Mouse (Mus musculus): Measurements from ENCODE around the gene Bcor.

Bcor gene

GRCm38 (mm10) chrX:12085949-12086348, 74.2 kb downstream of the Bcor start:
- DNase-seq, result no peak

GRCm38 (mm10) chrX:12085290-12085689, 74.9 kb downstream of the Bcor start:
- no peak for DNase-seq

GRCm38 (mm10) chrX:12084698-12085097, 75.5 kb downstream of the Bcor start:
- peak; percentile 58 to 62 for DNase-seq

- DNase-seq, result no peak
Observed at GRCm38 (mm10) chrX:12083631-12084030, 76.5 kb downstream of the Bcor start.

GRCm38 (mm10) chrX:12082736-12083135, 77.4 kb downstream of the Bcor start:
- peak; percentile 54 to 69 for DNase-seq

- no peak for DNase-seq
Observed at GRCm38 (mm10) chrX:12082184-12082583, 78.0 kb downstream of the Bcor start.

GRCm38 (mm10) chrX:12081741-12082155, 78.4 kb downstream of the Bcor start:
- no peak for DNase-seq

- DNase-seq, result peak; percentile 56 to 61
Observed at GRCm38 (mm10) chrX:12080904-12081740, 79.0 kb downstream of the Bcor start.

GRCm38 (mm10) chrX:12080095-12080903, 79.9 kb downstream of the Bcor start:
- peak; percentile 73 to 80 for DNase-seq

GRCm38 (mm10) chrX:12079309-12080094, 80.7 kb downstream of the Bcor start:
- peak; percentile 59 for DNase-seq

- DNase-seq, result no peak
Observed at GRCm38 (mm10) chrX:12079059-12079308, 81.2 kb downstream of the Bcor start.

GRCm38 (mm10) chrX:12078195-12079058, 81.7 kb downstream of the Bcor start:
- DNase-seq, result peak; percentile 59 to 65

GRCm38 (mm10) chrX:12077601-12077980, 82.6 kb downstream of the Bcor start:
- DNase-seq, result no peak

- DNase-seq, result peak; percentile 65 to 74
Observed at GRCm38 (mm10) chrX:12076763-12077600, 83.2 kb downstream of the Bcor start.

GRCm38 (mm10) chrX:12072721-12073120, 87.4 kb downstream of the Bcor start:
- DNase-seq, result peak in 1 of 2 experiments; percentile 25

- no peak for DNase-seq
Observed at GRCm38 (mm10) chrX:12068978-12069724, 91.0 kb downstream of the Bcor start.

GRCm38 (mm10) chrX:12067851-12068510, 92.2 kb downstream of the Bcor start:
- DNase-seq, result no peak

- DNase-seq, result no peak
Observed at GRCm38 (mm10) chrX:12067031-12067430, 93.1 kb downstream of the Bcor start.

GRCm38 (mm10) chrX:12065782-12066181, 94.4 kb downstream of the Bcor start:
- DNase-seq, result peak in 1 of 2 experiments; percentile 21

- no peak for DNase-seq
Observed at GRCm38 (mm10) chrX:12062932-12063260, 97.3 kb downstream of the Bcor start.

All from cerebellum, postnatal 25 days (tissue).